Mouse (Mus musculus) urinary bladder, postnatal 14 days (tissue): ENCODE results near the gene Relch.
"Not testable (repeated sequence)": the region's sequence is repeated elsewhere in the genome, so short reads cannot be mapped to it uniquely, and the experiment has no call there.

Source experiments
- DNase-seq: peaks from one replicate; pipeline ENCODE4 v3.0.0; 2021; ENCODE audit warnings: low spot score

The Relch gene

DNA sequence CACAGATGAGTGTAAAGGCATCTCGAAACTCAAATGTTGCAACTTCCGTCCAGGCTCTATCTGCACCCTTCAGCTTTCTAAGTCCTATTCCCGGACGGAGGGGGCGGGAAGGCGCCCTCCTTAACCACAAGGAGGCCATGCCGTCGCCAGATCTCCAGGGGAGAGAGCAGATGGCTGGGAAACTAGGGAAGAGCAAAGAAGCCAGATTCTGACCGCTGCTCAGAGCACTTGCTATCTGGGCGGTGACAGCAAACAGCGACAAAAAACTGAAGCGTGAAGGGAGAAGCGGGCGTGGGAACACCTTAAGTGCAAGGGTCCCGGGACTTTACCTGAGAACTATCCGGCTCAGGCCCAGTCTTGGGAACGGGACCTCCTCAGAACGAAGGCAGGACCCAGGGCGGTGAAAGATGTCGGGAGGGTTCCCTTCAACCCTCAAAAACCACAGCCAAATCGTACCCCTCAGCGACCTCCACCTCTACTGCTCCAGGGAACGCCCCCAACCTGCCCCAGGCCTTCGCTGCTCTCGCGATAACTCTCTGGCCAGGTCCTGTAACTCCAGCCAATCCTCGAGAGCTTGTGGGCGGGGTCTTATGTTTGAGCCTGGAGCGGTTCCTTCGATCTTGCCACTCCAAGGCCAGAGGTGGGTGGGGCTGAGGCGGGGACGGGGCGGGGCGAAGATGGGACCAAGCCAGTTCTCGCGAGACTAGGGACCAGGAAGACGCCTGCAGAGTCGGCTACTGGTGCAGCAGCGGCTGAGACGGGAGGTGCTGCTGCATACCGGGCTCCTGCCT is at the start of gene Relch, which contains the start of gene Pign:
Gene Relch (plus strand): TSS at position 691 of the 791 bp plus-strand sequence.
Gene Pign (minus strand): TSS at position 507 of the 791 bp plus-strand sequence.
- peak; percentile 99 for DNase-seq

DNA sequence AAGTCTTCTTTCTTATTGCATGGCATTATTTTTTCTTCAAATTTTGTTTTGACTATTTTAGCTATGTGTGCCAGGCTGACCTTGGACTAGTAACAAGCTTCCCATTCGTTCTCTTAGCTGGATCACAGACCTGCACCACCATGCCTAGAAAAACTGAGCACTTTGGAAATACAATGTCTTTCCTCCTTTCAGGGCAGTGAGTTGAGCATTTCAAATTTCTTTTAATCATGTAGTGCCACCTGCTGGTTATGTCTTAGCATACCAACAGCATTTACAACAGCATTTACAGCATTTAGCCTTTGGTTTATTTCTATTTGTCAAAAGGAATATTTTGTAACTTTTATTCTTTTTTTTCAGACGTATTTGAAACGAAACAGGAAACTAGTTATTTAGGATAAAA is 33.2 kb upstream of the Relch start:
- no peak for DNase-seq

DNA sequence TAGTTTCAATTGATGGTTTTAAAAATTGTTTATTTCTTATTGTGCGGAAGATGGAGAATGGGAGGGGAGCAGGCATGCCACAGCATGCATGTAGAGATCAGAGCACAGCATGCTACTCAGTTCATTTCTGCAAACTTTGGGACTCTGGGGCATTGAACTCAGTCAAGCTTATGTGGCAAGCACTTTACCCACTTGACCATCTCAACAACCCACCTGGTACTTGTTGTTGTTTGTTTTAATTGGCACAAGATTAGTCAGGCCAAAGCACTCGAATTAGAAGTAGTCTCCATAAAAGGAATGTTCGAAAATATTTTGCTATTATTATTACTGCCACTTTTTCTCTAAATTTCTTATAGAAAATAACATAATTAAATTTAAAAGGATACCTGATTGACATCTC is 19.6 kb upstream of the Relch start:
- no peak for DNase-seq

DNA sequence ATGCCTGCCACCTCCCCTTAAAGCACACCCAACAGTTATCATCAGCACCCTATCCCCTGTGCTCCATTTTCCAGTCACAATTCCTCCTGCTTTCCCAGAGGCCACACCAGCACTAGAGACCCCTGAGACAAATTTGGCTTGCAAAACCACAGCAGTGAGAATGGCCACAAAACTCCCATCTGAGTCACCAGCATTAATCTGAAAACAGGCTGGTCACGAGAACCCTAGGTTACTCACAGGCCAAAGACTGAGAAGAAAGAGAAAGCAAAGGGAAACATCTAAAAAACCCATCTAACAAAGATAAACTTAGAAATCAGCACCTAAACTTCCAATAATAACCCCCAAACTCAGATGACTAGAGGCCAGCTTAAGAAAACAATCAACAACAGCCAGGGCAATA is 13.0 kb upstream of the Relch start:
- no peak for DNase-seq

DNA sequence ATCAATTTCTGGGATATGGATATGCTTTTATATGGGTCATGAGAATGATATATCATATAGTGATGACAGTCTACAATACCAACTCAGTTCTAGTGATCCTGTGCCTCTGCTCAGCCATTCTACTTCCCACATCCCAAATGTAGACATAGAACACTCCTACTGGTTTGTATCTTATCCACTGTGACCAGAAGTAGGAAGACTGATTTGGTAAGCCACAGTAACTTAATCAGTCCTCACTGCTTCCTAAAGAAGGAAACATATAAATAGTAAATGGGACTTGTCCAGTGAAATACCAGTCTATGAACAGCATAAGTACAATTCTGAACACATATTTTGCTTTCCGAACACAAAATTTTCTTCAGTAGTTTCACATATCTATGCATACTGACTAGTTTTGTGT is 9.7 kb upstream of the Relch start:
- no peak for DNase-seq

DNA sequence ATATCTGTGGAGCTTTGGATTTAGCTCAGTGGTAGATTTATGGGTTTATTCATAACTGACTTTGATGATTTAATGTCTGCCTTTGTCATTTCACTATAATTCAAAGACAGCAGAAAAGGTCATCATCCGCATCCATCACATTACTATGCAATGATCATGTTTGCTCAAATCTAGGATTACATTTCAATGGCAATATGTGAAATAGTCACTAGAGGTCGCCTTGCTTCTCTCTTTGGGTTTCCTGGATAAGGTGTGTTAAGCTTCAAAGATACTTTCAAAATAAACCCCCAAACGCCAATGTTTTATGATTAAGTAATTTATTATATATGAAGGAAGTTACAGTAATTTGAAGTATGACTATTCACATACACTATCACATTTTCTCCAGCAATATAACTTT is 3.6 kb upstream of the Relch start:
- peak; percentile 12 for DNase-seq

DNA sequence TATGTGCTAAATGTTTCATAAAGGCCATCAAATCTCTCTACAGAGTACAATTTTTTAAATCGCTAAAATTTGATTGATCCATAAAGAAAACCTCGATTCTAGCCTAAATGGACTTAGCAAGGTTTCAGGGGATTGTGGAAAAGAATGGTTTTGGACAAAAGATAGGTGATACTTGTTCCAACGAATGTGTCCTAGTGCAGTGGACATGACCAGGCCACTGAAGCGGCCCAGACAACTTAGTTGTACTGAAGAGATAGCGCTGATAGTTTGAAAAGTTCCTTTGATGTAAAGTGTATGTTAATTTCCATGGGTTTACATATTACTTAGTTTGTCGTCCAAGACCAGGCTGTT is 866 bp upstream of the Relch start:
- DNase-seq, result no peak

DNA sequence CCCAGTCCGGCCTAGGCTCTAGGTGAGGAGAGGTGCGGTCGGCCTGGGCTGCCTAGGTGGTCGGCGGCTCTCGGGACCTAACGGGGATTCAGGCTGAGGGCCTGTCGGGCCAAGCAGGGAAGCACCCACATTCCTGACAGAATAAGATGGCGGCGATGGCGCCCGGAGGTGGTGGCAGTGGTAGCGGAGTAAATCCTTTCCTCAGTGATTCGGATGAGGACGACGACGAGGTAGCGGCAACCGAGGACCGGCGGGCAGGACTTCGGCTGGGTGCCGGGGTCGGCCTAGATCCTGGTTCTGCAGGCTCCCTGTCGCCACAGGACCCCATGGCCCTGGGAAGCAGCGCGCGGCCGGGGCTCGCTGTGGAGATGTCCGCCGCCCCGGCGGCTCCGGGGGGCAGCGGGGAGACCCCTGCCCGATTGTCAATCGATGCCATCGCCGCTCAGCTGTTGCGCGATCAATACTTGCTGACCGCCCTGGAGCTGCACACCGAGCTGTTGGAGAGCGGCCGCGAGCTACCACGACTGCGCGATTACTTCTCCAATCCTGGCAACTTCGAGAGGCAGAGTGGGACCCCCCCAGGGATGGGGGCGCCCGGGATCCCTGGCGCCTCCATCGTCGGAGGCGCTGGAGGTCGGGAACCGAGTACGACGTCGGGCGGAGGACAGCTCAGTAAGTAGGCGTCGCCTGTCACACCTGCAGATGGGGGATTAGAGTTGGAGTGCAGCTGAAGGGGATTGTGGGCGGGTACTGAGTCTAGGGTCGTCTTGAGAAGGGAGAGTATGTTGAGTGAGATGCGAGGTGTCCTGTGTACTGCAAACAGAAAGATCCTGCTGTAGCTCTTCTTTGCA is 526 bp downstream of the Relch start:
- peak; percentile 12 for DNase-seq

DNA sequence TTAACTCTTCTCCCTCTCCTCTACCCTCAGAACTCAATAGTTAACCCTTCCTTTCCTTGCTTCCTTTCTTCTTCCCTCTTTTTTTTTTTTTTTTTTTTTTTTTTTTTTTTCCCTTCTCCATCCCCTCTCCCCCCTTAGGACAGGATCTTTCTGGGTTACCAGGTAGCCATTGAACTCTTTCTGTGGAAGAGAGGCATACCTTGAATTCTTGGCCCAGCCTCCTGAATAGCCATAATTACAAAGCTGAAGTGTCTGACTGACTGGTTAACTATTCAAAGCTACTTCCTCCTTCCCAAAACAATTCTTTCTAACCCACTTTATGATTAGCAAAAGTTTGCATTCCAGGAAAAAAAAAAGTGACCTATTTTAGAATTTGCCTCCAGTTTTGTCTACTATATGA is 6.0 kb downstream of the Relch start:
- DNase-seq, result no peak

DNA sequence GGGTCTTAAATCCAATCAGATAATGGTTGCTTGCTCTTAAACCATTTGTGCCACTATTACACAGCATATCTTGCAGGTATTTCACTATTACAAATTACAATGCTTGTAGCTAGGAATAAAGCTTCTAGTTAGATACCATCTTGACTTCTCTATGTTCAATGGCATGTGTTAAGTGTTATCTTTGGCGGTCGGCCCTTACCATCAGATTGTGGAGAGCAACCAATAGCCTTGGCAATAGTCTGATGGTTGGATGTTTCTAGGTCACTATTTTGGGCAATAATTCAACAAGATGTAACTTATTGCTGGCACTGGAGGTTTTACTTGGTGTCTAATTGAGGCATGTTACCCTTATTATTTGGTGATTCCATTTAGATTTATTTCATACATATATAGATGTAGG is 11.1 kb downstream of the Relch start:
- DNase-seq, result no peak

DNA sequence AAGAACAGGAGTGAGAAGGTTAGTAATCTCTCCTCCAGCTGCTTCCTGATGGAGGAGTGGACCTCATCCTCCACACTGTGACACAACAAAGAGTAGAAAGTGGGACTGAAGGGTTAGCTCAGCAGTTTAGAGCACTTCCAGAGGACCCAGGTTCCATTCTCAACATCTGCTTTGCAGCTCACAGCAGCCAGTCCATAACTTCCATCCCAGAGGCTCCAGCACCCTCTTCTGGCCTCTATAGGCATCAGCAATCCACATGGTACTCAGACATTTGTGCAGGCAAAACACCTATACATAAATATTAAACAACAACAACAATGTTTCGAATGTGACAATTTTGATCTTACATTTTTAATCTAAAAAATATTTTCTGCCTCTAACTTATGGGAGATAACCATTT is 16.9 kb downstream of the Relch start:
- peak; percentile 12 for DNase-seq

DNA sequence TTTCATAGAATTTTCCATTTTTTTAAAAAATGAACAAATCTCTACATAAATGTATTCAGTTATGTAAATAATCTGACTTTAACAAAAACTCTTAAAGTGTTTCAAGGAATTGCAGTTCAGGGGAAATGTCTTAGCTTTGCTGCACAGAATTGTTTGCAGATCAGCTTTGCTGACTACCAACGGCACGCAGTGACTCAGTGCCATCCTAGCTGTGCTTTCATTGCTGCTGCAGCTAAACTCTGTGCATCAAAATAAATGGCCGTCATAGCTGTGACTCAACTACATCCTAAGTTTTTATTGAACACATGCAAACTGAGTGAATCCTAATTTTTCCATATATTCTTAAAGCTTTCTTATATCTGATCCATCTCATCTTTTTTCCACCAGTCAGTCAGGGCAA is 21.8 kb downstream of the Relch start:
- no peak for DNase-seq

DNA sequence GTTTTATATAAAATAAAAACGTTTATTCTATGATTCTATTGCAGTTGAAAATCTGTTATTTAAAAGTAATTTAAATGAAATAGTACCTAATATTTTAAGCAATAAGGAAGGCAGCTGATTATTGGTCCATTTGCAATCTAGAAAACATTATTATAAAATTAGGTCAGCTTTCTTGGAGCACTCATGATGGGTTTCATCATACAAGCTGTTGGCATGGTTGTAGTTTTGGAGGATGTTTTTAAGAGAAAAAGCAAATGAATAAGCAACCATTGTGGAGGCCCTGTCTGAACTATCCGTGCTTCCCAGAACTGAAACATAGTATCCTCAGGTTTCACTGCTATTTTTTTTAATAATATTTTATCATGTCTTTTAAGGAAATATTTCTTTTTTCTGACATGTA is 31.9 kb downstream of the Relch start:
- DNase-seq, result no peak

DNA sequence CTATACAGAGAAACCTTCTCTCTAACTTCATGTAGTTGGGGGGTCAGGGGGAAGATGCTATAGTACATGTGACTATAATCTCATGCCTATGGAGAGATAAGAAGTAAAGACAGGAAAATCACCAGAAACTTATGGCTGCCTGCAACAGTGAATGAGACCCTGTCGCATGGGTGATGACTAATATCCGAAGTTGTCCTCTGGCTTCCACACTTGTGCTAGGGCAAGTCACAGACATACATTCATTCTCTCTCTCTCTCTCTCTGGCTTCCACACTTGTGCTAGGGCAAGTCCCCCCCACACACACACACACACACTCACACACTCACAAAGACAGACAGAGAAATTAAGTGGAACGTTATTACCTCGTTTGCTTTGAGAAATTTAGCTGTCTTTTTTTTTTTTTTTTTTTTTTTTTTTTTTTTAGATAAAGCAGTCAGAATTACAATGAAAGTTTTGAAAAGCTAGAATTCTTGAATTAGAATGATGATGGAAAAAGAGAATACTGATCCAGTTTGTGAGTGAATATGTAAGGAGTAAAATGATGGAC is 37.4 kb downstream of the Relch start:
- DNase-seq, result no peak

DNA sequence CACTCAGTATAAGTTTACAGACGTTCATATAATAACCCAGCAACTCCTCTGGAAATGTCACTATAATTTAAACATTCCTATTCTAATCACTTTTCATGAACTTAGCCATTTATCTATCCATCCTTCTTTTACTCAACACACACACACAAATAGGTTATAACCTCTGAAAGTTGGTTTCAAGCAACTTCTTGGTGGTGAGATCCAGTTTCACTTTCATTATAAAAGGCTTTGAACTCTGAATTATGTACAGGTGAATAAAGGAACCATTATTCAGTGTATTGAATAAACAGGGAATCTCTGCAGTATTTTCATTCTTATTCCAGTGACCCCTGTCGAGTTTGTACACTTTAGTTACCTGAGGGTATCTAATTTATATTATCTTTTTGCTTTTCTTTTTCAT is 45.8 kb downstream of the Relch start:
- DNase-seq, result no peak

DNA sequence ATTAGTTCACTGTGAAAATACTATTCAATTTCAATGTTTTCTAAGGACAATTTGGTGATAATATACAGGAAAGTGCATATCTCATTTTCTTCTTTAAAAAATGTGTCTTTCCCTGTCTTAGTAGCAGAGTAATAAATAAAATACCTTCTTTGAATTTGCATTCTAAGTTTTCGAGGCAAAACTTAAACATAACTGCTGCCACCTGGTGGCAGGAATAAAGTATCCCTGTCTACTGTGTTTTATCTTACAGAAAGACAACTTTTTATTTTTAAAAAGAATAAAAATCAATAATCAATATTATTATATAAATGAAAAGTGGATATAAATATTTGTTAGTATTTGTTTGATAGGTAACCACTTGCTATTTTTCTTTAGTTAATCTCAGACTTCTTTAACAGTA is 47.6 kb downstream of the Relch start:
- DNase-seq, result peak; percentile 33

DNA sequence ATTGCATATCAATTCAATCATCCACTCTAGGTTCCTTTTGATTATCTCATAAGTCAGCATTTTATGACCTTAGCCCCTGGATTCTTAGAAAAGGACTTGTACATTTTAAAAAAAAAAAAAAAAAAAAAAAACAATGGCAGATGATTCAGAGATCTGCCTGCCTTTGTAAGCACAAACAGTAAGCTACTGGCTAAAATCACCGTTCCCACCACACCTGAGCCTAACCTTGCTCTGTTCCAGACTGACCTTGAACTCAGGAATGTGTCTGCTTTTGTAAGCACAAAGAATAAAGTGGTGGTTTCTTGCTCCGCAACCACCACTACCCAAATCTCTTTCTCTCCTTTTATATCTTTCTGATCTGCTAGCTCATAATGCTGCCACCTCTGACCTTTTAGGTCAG is 49.2 kb downstream of the Relch start:
- DNase-seq, result no peak

DNA sequence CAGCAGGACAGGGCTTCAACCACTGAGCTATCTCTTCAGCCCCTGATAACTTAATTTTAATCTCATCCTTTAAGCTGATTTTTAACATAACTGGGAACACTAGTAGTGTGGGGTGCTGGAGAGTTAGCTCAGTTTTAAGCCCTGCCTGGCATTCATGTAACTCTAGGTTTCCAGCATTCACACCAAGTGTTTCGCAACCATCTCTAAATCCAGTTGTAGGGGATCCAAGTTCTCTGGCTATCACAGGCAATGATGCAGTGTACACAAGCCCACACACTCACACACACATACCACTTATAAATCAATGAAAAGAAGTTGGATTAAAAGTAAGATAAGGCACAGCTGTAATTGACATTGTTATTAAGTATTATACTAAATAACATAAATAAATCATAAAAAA is 54.7 kb downstream of the Relch start:
- DNase-seq, result peak; percentile 8

DNA sequence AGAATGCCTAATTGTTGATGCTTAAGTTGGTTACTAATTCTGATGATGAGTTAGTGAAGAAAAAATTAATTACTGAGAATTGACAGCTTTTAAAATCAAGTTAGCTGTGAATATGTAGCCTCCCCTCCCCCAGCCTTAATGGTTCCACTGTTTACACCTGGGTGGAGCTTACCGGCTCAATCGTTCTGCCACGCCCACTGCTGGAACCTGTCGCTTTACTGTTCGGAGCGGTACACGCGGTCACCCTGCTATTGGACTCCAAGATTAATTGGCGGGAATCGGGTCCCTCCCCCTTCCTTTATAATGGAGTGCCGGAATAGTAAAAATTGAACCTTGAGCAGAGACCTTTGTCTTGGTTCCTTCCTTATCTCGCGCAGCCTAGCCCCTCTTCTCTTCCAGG is 65.6 kb downstream of the Relch start:
- not testable (repeated sequence) for DNase-seq

DNA sequence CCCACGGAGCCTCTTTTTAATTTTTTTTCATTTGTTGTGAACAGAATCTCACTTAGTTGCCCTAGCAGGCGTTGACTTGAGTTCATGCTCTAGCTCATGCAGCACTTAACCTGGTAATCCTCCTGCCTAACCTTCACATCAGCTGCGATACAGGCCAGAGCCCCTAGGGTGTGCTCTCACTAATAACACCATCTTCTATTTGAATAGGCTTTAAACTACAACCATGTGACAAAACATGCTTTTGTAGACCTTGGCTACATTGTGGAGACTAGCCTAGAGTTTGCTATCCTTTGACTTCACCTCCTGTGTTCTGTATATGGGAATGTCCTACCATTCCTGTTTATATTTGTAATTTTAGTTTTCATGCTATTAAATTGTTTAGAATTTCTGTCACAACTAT is 71.7 kb downstream of the Relch start:
- no peak for DNase-seq

DNA sequence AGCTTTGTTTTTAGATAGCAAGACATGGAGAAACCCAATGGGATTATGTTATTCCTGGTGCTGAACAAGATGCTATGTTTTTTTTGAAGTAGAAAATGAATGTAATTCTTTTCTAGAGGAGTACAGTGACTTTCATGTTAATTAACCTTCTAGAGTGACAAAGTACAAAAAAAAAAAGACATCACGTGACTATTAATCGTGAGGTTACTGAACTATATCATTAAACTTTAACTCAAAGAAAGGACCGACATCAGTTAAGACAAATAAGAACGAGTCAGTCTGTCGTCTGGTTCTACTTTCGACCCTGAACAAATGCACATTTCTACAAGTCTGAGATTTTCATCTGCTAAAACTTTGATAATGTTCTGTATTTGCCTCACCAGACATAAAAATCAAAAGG is 74.7 kb downstream of the Relch start:
- no peak for DNase-seq

DNA sequence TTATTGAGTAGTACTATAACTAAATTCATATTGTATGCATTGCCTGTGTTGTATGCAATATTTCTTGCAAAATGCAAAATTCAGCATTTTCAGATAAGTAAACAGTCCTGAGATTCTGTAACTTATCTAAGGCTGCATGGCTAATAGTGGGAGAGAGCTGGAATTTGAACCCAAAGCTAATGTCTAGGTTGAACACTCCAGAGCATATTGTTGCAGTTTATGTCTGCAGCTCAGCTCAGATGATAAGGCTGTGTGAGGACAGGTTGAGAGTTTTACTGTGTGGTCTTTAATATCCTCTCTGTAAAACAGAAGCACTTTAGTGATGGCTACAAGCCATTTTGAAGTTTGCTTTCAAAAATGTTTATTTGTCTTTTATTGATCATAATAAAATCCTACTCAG is 75.8 kb downstream of the Relch start:
- DNase-seq, result no peak

DNA sequence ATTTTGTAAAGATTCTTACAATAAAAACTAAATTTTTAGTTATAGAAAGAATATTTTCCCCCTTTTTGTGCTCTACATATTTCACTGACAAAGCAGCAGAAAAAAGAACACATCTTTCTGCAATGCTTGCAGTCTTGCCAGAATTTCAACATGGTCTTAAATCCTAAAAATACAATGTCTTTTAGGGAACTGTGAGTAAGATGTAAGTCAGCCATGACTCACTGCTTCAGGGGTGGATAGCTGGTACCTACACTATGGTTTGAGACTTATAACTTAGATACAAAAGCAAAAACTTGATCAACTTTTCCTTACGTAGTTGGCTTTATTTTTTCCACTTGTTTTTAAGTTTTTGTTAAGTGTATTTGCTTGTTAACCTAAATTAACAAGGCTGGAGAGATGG is 78.8 kb downstream of the Relch start:
- no peak for DNase-seq
